Mouse (Mus musculus): ENCODE measurements around the gene Inha.

DNA sequence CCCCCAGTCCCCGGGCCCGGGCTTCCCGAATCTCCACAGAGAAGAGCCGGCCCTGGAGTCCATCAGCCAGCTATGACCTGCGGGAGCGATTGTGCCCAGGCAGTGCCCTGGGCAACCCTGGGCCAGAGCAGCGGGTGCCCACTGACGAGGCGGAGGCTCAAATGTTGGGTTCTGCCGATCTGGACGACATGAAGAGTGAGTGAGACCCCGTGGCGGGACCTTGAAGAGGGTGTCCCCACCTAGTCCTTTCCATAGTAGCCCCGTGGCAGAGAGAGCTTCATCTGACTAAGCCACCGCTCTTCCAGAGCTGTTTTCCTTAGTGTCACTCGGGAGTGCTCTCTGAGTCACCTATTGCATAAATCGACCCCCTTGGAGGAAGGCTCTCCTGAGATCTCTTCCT, 42.0 kb downstream of the Inha start:
- TF ChIP-seq GATA1 (IDR thresholded peaks at IDR 0.05; ENCODE audit: borderline replicate concordance, low read length) = no peak
- TF ChIP-seq FLI1 (IDR thresholded peaks at IDR 0.05; ENCODE audit: low read length) = no peak

Measured in megakaryocyte, embryonic 14.5 days (primary cell).